Mouse (Mus musculus): ENCODE data around the gene Pagr1b.

GRCm38 (mm10) chr7:127026161-127026600 lies 9.9 kb upstream of the Pagr1b start:
- TF ChIP-seq CTCF (IDR thresholded peaks at IDR 0.05 in 2 of 3, conservative IDR thresholded peaks at IDR 0.05 in 1 of 3; ENCODE audit: control insufficient read depth in 1 of 3, insufficient read depth in 1 of 3, low read depth in 2 of 3, low read length in 3 of 3, poor library complexity in 1 of 3, severe bottlenecking in 1 of 3) (no peak), E2F4 (IDR thresholded peaks at IDR 0.05; ENCODE audit: borderline replicate concordance, low read depth, low read length) (peak; percentile 70; the same call in 1 of the 2 replicates), RCOR1 (IDR thresholded peaks at IDR 0.05; ENCODE audit: low read depth, low read length) (no peak), POLR2A (IDR thresholded peaks at IDR 0.05; ENCODE audit: control insufficient read depth in 1 of 2, insufficient read depth in 1 of 2, low read depth in 1 of 2, low read length in 2 of 2, poor library complexity in 1 of 2) (peak; percentile 42 to 66; a peak in 3 of 4 replicates), ZC3H11A (IDR thresholded peaks at IDR 0.05; ENCODE audit: low read depth, low read length) (no peak), MAFK (IDR thresholded peaks at IDR 0.05; ENCODE audit: borderline replicate concordance, low read depth, low read length) (no peak)
